Mouse (Mus musculus) intestine, postnatal 0 days (tissue): ENCODE measurements around the gene Padi3. TPM values are rescaled to one million over a fixed set of nuclear protein-coding genes. Genes with fewer than 3 reads are reported as not detected.

ENCODE experiments used
- ATAC-seq: fragments of 200-750 bp; cut with Nextera tagmentation; 2 replicates; pipeline ENCODE4 v1.8.0; 2017; ENCODE audit warnings: mild to moderate bottlenecking, moderate TSS enrichment, moderate library complexity
- H3K27ac ChIP-seq: fragments of 300-500 bp; sonication (generic); 2 replicates; pipeline ENCODE4 v1.5.1; 2014; ENCODE audit warnings: mild to moderate bottlenecking, low read depth, low read length, moderate library complexity
- H3K27me3 ChIP-seq: fragments of 300-500 bp; sonication (generic); replicated peaks from 2 replicates; pipeline ENCODE4 v1.6.1; 2014; ENCODE audit warnings: low read length, mixed read lengths; ENCODE audit not compliant: control insufficient read depth, insufficient read depth
- H3K36me3 ChIP-seq: fragments of 300-500 bp; sonication (generic); 2 replicates; pipeline ENCODE4 v1.6.1; 2014; ENCODE audit warnings: mild to moderate bottlenecking, moderate library complexity; ENCODE audit not compliant: control insufficient read depth, insufficient read depth
- H3K4me1 ChIP-seq: fragments of 300-500 bp; sonication (generic); replicated peaks from 2 replicates; pipeline ENCODE4 v1.6.1; 2014; ENCODE audit warnings: antibody characterized with exemption, low read length, mixed read lengths; ENCODE audit not compliant: control insufficient read depth, insufficient read depth
- H3K4me2 ChIP-seq: fragments of 300-500 bp; sonication (generic); replicated peaks from 2 replicates; pipeline ENCODE4 v1.6.1; 2014; ENCODE audit warnings: low read depth, mild to moderate bottlenecking, moderate library complexity
- H3K4me3 ChIP-seq: fragments of 300-500 bp; sonication (generic); 2 replicates; pipeline ENCODE4 v1.5.1; 2014; ENCODE audit warnings: low read depth, low read length
- H3K9ac ChIP-seq: fragments of 300-500 bp; sonication (generic); 2 replicates; pipeline ENCODE4 v1.6.1; 2014; ENCODE audit warnings: mild to moderate bottlenecking, low read depth, low read length
- H3K9me3 ChIP-seq: fragments of 300-500 bp; sonication (generic); 2 replicates; pipeline ENCODE4 v1.6.1; 2016; ENCODE audit warnings: mixed run types; ENCODE audit not compliant: control insufficient read depth
- CTCF ChIP-seq: sonication (generic); IDR thresholded peaks from 2 replicates; pipeline ENCODE4 v1.5.1; 2016; ENCODE audit warnings: low read depth, mild to moderate bottlenecking, control low read depth, antibody characterized with exemption, moderate library complexity
- WGBS: fragments of 180-500 bp; shearing (Covaris S2); extraction: QIAGEN DNeasy Blood & Tissue Kit; methylation state at CpG from one replicate; pipeline ENCODE4 v1.1.7; 2014; 5-methylcytosine and 5-hydroxymethylcytosine counted together
- polyA plus RNA-seq: library from polyadenylated mRNA; unstranded; fragments of >200 nt; fragmentation: Nextera tagmentation; extraction: Ambion mirVana; gene quantifications from 2 replicates; pipeline ENCODE4 v1.2.1, GENCODE M21; 2015

Padi3 gene
- polyA plus RNA-seq, 1 experiment from 2014 or later, result 0.83 TPM

DNA sequence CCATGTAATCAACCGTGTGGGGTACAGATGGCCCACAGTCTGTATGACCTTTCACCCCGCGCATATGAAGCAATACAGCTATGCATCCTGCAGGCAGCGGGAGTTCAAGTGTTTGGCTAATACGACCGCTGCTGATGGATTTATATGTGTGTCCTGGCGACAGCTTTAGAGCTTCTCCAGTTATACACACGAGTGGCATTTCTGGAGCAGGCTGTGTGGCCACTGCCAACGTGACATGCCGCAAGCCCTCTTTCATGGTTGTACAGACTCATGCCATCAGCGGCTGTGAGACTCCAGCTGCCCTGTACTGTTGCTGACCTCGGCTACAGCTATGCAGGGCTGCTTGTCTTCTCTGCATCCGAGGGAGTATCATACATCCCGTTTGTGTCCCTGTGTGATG, 29.9 kb downstream of the Padi3 start:
- Histone ChIP-seq H3K27me3 (no peaks in the 10 kb centered on the region), H3K36me3 (no peaks in the 10 kb centered on the region), H3K4me1 (no peaks in the 10 kb centered on the region), H3K4me3 (no peak overlapping the region), H3K27ac (no peak overlapping the region), H3K9me3 (no peaks in the 10 kb centered on the region), H3K9ac (no peak overlapping the region), H3K4me2 (no peak overlapping the region)
- WGBS, result 74% methylated on average over 14 of the region's 14 CpGs
- ATAC-seq, result peak; percentile 25; the same call in 1 of the 2 replicates
- TF ChIP-seq CTCF, result no peak

DNA sequence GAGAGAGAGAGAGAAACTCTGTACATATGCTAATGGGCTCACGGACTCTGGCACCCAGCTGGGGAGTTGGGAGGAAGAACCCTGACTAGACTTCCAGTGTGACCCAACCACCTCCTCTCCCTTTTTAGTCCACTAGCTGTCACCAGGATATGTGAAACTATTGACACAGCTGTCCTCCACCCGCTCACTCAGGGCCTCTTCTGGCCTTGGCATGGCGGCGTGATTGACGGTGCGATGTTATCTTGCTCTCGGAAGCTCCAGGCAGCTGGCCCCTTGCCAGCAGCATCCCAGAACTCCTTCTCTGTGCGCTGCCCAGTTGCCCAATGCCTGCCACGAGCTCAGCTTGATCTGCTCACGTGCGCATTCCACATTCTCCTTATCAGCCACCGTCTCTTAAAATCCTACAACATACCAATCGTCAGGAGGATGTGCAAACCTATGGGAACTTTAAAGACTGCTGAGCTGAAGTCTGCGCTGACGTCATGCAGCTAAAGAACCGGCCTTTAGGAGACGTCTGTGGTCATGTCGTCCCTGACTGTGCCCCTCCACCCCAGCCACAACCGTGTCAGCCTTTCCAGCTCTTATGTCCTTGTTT, 30.5 kb downstream of the Padi3 start:
- TF ChIP-seq CTCF, result no peak
- no peaks in the 10 kb centered on the region for H3K9me3 ChIP-seq
- no peak overlapping the region for H3K4me3 ChIP-seq
- no peak overlapping the region for H3K9ac ChIP-seq
- no peak overlapping the region for H3K27ac ChIP-seq
- ATAC-seq, result peak; percentile 93
- H3K27me3 ChIP-seq, result no peaks in the 10 kb centered on the region
- 28% methylated on average over 19 of the region's 19 CpGs for WGBS
- H3K36me3 ChIP-seq, result no peaks in the 10 kb centered on the region
- no peak overlapping the region; the same call in 1 of the 2 replicates for H3K4me2 ChIP-seq
- no peaks in the 10 kb centered on the region for H3K4me1 ChIP-seq

DNA sequence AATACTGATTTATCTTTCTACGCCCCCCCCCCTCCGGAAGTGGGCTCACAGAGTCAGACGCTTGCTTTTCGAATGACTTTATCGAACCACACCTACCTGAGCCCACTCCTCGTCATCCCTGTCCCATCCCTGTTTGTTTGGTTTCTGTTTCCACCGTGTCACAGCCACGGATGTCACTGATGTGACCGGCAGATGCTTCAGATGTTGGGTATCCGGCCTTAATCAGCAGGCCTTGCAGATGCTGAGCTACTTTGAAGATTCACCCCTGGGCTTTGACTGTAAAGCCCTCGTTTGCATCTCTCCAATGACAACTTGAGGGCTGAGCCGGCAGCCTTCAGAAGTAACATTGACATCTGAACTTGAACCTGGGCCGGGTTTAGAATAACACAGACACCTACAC, 33.8 kb downstream of the Padi3 start:
- Histone ChIP-seq H3K9ac (no peak overlapping the region), H3K4me2 (no peak overlapping the region), H3K9me3 (no peaks in the 10 kb centered on the region), H3K4me3 (no peak overlapping the region), H3K27me3 (no peaks in the 10 kb centered on the region), H3K36me3 (no peaks in the 10 kb centered on the region), H3K27ac (no peak overlapping the region), H3K4me1 (no peaks in the 10 kb centered on the region)
- 71% methylated on average over 13 of the region's 13 CpGs for WGBS
- TF ChIP-seq CTCF, result no peak
- no peak for ATAC-seq

DNA sequence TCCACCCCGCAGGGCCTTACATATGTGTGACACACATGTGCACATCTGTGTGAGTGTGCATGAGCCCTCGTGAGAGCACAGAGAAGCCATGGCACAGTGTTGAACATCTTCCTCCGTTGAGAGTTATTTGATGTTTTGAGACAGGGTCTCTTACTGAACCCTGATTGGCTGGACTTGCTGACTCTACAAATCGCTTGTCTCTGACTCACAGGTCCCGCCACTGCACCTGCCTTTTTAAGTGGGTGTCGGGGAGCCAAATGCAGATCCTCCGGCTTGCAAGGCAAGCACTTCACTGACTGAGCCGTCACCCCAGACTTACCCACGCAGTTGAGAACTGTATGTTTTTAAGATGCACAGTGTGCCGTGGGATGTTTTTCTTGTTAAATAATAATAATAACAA, 34.6 kb downstream of the Padi3 start:
- H3K27ac ChIP-seq, result no peak overlapping the region
- TF ChIP-seq CTCF, result no peak
- no peak overlapping the region for H3K9ac ChIP-seq
- 86% methylated on average over 10 of the region's 10 CpGs for WGBS
- ATAC-seq, result no peak
- H3K9me3 ChIP-seq, result no peaks in the 10 kb centered on the region
- no peak overlapping the region for H3K4me3 ChIP-seq
- no peaks in the 10 kb centered on the region; the same call in 1 of the 2 replicates for H3K4me1 ChIP-seq
- no peaks in the 10 kb centered on the region for H3K27me3 ChIP-seq
- no peaks in the 10 kb centered on the region for H3K36me3 ChIP-seq
- no peak overlapping the region for H3K4me2 ChIP-seq

DNA sequence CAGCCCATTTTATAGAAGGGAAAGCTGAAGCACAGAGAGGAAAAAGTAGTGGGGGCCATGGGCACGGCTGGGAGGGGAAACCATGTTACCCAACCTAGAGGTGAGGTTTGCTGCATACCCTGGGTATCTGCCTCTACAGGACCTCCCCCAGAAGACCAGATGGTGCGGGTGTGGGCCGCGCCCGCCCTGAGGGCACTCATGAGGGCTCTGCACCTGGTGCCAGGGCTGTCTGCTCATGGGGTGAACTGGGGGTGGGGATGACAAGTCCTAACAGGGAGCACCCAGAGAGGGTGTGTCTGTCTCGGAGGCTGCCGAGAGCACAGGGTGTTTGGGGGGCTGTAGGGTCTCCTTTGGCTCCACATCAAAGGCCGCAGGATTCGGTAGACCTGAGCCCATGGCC, 35.6 kb downstream of the Padi3 start:
- Histone ChIP-seq H3K36me3 (no peaks in the 10 kb centered on the region), H3K27me3 (no peaks in the 10 kb centered on the region), H3K4me1 (no peaks in the 10 kb centered on the region; the same call in 1 of the 2 replicates), H3K4me2 (no peak overlapping the region), H3K9ac (no peak overlapping the region), H3K4me3 (no peak overlapping the region), H3K9me3 (no peaks in the 10 kb centered on the region), H3K27ac (no peak overlapping the region)
- WGBS, result 83% methylated on average over 9 of the region's 9 CpGs
- no peak for TF ChIP-seq CTCF
- ATAC-seq, result no peak

DNA sequence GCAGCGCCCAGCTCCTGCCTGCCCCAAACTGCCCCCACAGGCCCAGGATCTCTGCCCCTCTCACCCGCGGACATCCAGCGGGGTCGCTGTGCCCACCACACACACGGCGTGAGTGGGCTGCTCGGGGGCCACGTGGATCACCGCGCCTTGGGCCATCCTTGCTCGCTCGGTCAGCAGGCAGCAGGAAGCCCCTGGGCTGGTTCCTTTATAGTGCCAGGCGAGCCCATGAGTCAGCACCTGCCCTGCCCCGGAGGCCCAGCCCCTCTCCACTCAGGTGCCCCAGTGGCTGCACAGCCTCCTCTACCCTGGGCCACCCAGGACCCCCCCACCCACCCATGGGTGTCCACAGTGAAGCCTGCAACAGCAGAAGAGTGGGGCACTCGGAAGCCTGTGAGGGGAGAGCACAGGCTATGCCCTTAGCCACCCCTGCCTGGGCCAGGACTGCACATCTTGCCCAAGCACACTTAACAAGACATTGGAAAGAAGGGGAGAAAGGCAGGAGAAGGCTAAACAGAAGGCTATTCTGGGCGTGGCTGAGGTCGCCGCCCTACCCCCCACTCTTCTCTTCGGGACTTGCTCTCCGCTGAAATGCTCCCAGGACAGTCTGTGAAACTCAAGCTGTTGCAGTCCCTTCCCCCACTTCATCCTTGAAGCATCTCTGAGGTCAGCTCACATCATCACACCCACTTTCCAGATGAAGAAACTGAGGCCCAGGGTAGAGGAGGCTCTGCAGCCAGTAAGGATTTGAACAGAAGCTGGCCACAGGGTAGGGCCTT, 36.2 kb downstream of the Padi3 start, which contains the start of gene Padi4:
Gene Padi4 (minus strand): TSS at position 212 of the 776 bp plus-strand sequence.
- no peak for ATAC-seq

More for the DNA sequence above, 36.2 kb downstream of the Padi3 start, which contains the start of gene Padi4:
- H3K4me2 ChIP-seq, result no peak within 1 kb of the TSS
- H3K4me1 ChIP-seq, result no peaks in the 10 kb centered on the region; the same call in 1 of the 2 replicates
- TF ChIP-seq CTCF, result no peak
- no peaks in the 10 kb centered on the region for H3K9me3 ChIP-seq
- no peak within 1 kb of the TSS for H3K4me3 ChIP-seq
- no peaks in the 10 kb centered on the region for H3K36me3 ChIP-seq
- 80% methylated on average over 21 of the region's 21 CpGs for WGBS
- no peak within 1 kb of the TSS for H3K9ac ChIP-seq
- no peaks in the 10 kb centered on the region for H3K27me3 ChIP-seq
- H3K27ac ChIP-seq, result no peak within 1 kb of the TSS
